12 mouse cellular contexts compared by ENCODE assay signal in the genomic region with DNA sequence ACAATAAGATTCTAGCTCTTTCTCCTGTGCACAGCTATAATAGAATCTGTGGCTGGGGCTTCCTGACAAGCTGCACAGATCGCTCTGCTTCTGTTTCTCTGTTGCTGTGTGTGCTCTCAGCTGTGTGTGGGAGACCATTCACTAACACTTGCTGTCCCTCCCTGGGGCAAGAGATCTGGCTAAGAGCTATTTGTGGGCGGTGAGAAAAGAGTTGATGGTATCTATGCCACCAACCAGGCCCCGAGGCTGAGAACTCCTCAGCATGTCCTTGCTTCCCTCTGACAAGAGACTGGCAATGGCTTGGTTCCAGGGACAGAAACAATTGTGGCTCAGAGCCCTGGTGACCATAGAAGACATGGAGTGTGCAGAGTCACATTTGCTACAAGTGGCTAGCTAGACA. TPM values are rescaled to one million over a fixed set of nuclear protein-coding genes. Genes with fewer than 3 reads are reported as not detected.
A peak's percentile ranks its signal among the peaks of the same experiment; 100 is the strongest.
DNase-seq lines count a peak whose midpoint lies in the region; ATAC-seq and TF ChIP-seq lines count a peak whose summit lies in the region.
"Had no signal": no experiment of that assay in that cellular context is flagged by ENCODE, and none has a peak within 500 bp of the region (broad histone marks: within the 10 kb centered on the region; RNA-seq: fewer than 3 reads in every experiment).

No protein-coding gene starts in this region.

- DNase-seq in hindbrain, postnatal 0 days (ENCODE audit: low spot score), result peak; percentile 70
- no peak for DNase-seq in hindbrain, embryonic 10.5 days (ENCODE audit: low spot score)
- peak; percentile 79 for DNase-seq in adrenal gland, adult 2 months
- peak; percentile 53 for DNase-seq in heart, postnatal 0 days (ENCODE audit: low spot score)
- no peak for DNase-seq in gastrocnemius, adult 2 months
- DNase-seq in thymus, postnatal 4 days, result no peak

- H3K4me2 ChIP-seq in hindbrain, postnatal 0 days (ENCODE audit: low read depth, low read length), result no peak overlapping the region
- no peak overlapping the region for H3K4me2 ChIP-seq in heart, postnatal 0 days (ENCODE audit: low read depth, low read length)
- H3K4me2 ChIP-seq: embryonic facial prominence, embryonic 12.5 days; limb, embryonic 13.5 days; midbrain, embryonic 12.5 days had no signal

- H3K4me1 ChIP-seq in hindbrain, postnatal 0 days (ENCODE audit: insufficient read depth, low read length), result no peaks in the 10 kb centered on the region
- no peaks in the 10 kb centered on the region for H3K4me1 ChIP-seq in hindbrain, embryonic 10.5 days (replicated peaks)
- 0 out of 2 replicates have a peak, but pooled peaks cover 5% of the 10 kb centered on the region for H3K4me1 ChIP-seq in heart, postnatal 0 days (ENCODE audit: control insufficient read depth, insufficient read depth)
- H3K4me1 ChIP-seq: embryonic facial prominence, embryonic 12.5 days; limb, embryonic 13.5 days; midbrain, embryonic 12.5 days had no signal

- no peaks in the 10 kb centered on the region for H3K36me3 ChIP-seq in hindbrain, postnatal 0 days (ENCODE audit: insufficient read depth, low read length)
- H3K36me3 ChIP-seq in hindbrain, embryonic 10.5 days, result no peaks in the 10 kb centered on the region
- no peaks in the 10 kb centered on the region for H3K36me3 ChIP-seq in heart, postnatal 0 days (replicated peaks; ENCODE audit: control insufficient read depth, insufficient read depth, low read length)
- H3K36me3 ChIP-seq: embryonic facial prominence, embryonic 12.5 days; limb, embryonic 13.5 days; midbrain, embryonic 12.5 days had no signal

- no peak for TF ChIP-seq CTCF in hindbrain, postnatal 0 days (IDR thresholded peaks at IDR 0.05; ENCODE audit: low read depth)
- no peak for TF ChIP-seq CTCF in heart, postnatal 0 days (IDR thresholded peaks at IDR 0.05; ENCODE audit: low read depth)
- no peak for TF ChIP-seq CTCF in gastrocnemius, adult 2 months (IDR thresholded peaks at IDR 0.05)

- H3K4me3 ChIP-seq in hindbrain, postnatal 0 days (ENCODE audit: low read length), result no peak overlapping the region
- no peak overlapping the region for H3K4me3 ChIP-seq in hindbrain, embryonic 10.5 days
- H3K4me3 ChIP-seq in heart, postnatal 0 days (ENCODE audit: low read depth, low read length), result no peak overlapping the region
- H3K4me3 ChIP-seq in gastrocnemius, adult 2 months, result no peak overlapping the region
- H3K4me3 ChIP-seq: embryonic facial prominence, embryonic 12.5 days; limb, embryonic 13.5 days; midbrain, embryonic 12.5 days had no signal

- WGBS in hindbrain, postnatal 0 days, result 41% methylated on average over 3 of the region's 3 CpGs
- 73% methylated on average over 3 of the region's 3 CpGs for WGBS in hindbrain, embryonic 10.5 days
- WGBS in heart, postnatal 0 days, result 25% methylated on average over 3 of the region's 3 CpGs

- no peaks in the 10 kb centered on the region for H3K9me3 ChIP-seq in hindbrain, postnatal 0 days (ENCODE audit: low read length)
- no peaks in the 10 kb centered on the region for H3K9me3 ChIP-seq in hindbrain, embryonic 10.5 days
- H3K9me3 ChIP-seq in heart, postnatal 0 days (replicated peaks; ENCODE audit: control insufficient read depth, low read length), result no peaks in the 10 kb centered on the region
- H3K9me3 ChIP-seq: embryonic facial prominence, embryonic 12.5 days; limb, embryonic 13.5 days; midbrain, embryonic 12.5 days had no signal

- no peak overlapping the region for H3K9ac ChIP-seq in hindbrain, postnatal 0 days (replicated peaks; ENCODE audit: low read length)
- no peak overlapping the region for H3K9ac ChIP-seq in heart, postnatal 0 days (replicated peaks; ENCODE audit: low read depth, low read length)
- H3K9ac ChIP-seq: embryonic facial prominence, embryonic 12.5 days; limb, embryonic 13.5 days; midbrain, embryonic 12.5 days had no signal

- intact Hi-C loops in gastrocnemius, adult 2 months (cut with DNase I), result no loop called here

- no peak for TF ChIP-seq EP300 in heart, postnatal 0 days (IDR thresholded peaks at IDR 0.05; ENCODE audit: low read depth)

- peak; percentile 78 for ATAC-seq in hindbrain, postnatal 0 days
- ATAC-seq in heart, postnatal 0 days (ENCODE audit: insufficient read depth, low read depth), result peak; percentile 44; the same call in 1 of the 2 replicates
- 0 out of 2 replicates have a peak, but pooled peaks have one; percentile 11 for ATAC-seq in megakaryocyte progenitor cell, adult 5-6 weeks (replicated peaks; ENCODE audit: poor library complexity)
- no peak for ATAC-seq in CD4-positive, CD25-positive, alpha-beta regulatory T cell, adult 4 months

- no peaks in the 10 kb centered on the region for H3K27me3 ChIP-seq in hindbrain, postnatal 0 days (ENCODE audit: insufficient read depth, low read length)
- H3K27me3 ChIP-seq in hindbrain, embryonic 10.5 days (ENCODE audit: insufficient read depth, poor library complexity, severe bottlenecking), result 0 out of 2 replicates have a peak, but pooled peaks cover 4% of the 10 kb centered on the region
- no peaks in the 10 kb centered on the region for H3K27me3 ChIP-seq in heart, postnatal 0 days (ENCODE audit: control insufficient read depth, insufficient read depth, low read length)
- H3K27me3 ChIP-seq: CH12.LX; embryonic facial prominence, embryonic 12.5 days; limb, embryonic 13.5 days; midbrain, embryonic 12.5 days had no signal

- H3K27ac ChIP-seq in hindbrain, postnatal 0 days, result no peak overlapping the region; the same call in 1 of the 2 replicates
- H3K27ac ChIP-seq in hindbrain, embryonic 10.5 days, result no peak overlapping the region
- no peak overlapping the region for H3K27ac ChIP-seq in heart, postnatal 0 days (ENCODE audit: low read depth)
- H3K27ac ChIP-seq in gastrocnemius, adult 2 months, result no peak overlapping the region
- H3K27ac ChIP-seq: embryonic facial prominence, embryonic 12.5 days; limb, embryonic 13.5 days; midbrain, embryonic 12.5 days had no signal

RNA-seq across cellular contexts. Expression of gene Fbrsl1, which starts 10.6 kb away (rescaled TPM):
- 38.0 and 41.1 TPM in 2 replicates for total RNA-seq in hindbrain, postnatal 0 days (2014; rRNA removed)
- 15.4 and 18.8 TPM in 2 replicates for polyA plus RNA-seq in hindbrain, postnatal 0 days (2015; fragmentation: Nextera tagmentation; extraction: Ambion mirVana)
- polyA plus RNA-seq in hindbrain, embryonic 10.5 days (2016; fragmentation: Nextera tagmentation; extraction: Ambion mirVana), result 14.9 and 19.2 TPM in 2 replicates
- 10 to 100 TPM; 56.7 to 67.2 TPM for total RNA-seq in adrenal gland, adult 2 months (2021)
- 267 and 295 TPM in 2 replicates for polyA plus RNA-seq in adrenal gland, adult 2 months (2012; rRNA removed)
- total RNA-seq in heart, postnatal 0 days (2014; rRNA removed; ENCODE audit: low replicate concordance), result 19.2 and 37.0 TPM in 2 replicates
- 6.8 and 7.6 TPM in 2 replicates for polyA plus RNA-seq in heart, postnatal 0 days (2015; fragmentation: Nextera tagmentation; extraction: Ambion mirVana)
- total RNA-seq in megakaryocyte progenitor cell, adult 5-6 weeks (2015), result 21.3 and 35.4 TPM in 2 replicates
- 9.3 and 12.2 TPM in 2 replicates for total RNA-seq in megakaryocyte progenitor cell, adult 5-6 weeks (2017)
- 1 to 10 TPM; 4.2 to 7.2 TPM for polyA plus RNA-seq in CD4-positive, CD25-positive, alpha-beta regulatory T cell, adult 4 months (2017; shearing (Covaris generic))
- 10 to 100 TPM; 32.7 to 36.8 TPM for total RNA-seq in gastrocnemius, adult 2 months (2021)

Comparison
In these comparisons a context has a peak if more than half of its experiments do, and no peak if none do; other contexts are left out.
1. DNase-seq: peak in hindbrain, postnatal 0 days (single experiment), adrenal gland, adult 2 months (single experiment) and heart, postnatal 0 days (single experiment); none in hindbrain, embryonic 10.5 days (single experiment), gastrocnemius, adult 2 months (single experiment) and thymus, postnatal 4 days (single experiment).